Mouse (Mus musculus) limb, embryonic 11.5 days (tissue): ENCODE data around the gene Elovl6. TPM values are rescaled to one million over a fixed set of nuclear protein-coding genes. Genes with fewer than 3 reads are reported as not detected.

Source experiments
- ATAC-seq: fragments of 200-750 bp; cut with Nextera tagmentation; 2 replicates; pipeline ENCODE4 v1.8.0; 2017; ENCODE audit warnings: low read depth; ENCODE audit not compliant: insufficient number of reproducible peaks, low FRiP score, low TSS enrichment
- DNase-seq: peaks from one replicate; pipeline ENCODE4 v3.0.0-alpha.2; 2015; ENCODE audit warnings: low spot score
- H3K27ac ChIP-seq: fragments of 300-500 bp; sonication (generic); replicated peaks from 2 replicates; pipeline ENCODE4 v1.5.1; 2014; ENCODE audit warnings: low read depth, mild to moderate bottlenecking, low read length
- H3K27me3 ChIP-seq: fragments of 300-500 bp; sonication (generic); 2 replicates; pipeline ENCODE4 v1.6.1; 2014; ENCODE audit warnings: mild to moderate bottlenecking, low read length, mixed read lengths; ENCODE audit not compliant: control insufficient read depth, insufficient read depth
- H3K36me3 ChIP-seq: fragments of 300-500 bp; sonication (generic); 2 replicates; pipeline ENCODE4 v1.6.1; 2014; ENCODE audit warnings: mild to moderate bottlenecking, low read length, moderate library complexity, mixed read lengths; ENCODE audit not compliant: control insufficient read depth, insufficient read depth
- H3K4me1 ChIP-seq: fragments of 300-500 bp; sonication (generic); 2 replicates; pipeline ENCODE4 v1.6.1; 2014; ENCODE audit warnings: low read length, mixed read lengths; ENCODE audit not compliant: control insufficient read depth, insufficient read depth
- H3K4me2 ChIP-seq: fragments of 300-500 bp; sonication (generic); 2 replicates; pipeline ENCODE4 v1.6.1; 2014; ENCODE audit warnings: low read depth, mild to moderate bottlenecking, moderate library complexity; ENCODE audit not compliant: severe bottlenecking
- H3K4me3 ChIP-seq: fragments of 300-500 bp; sonication (generic); 2 replicates; pipeline ENCODE4 v1.5.1; 2014; ENCODE audit warnings: low read depth, low read length
- H3K9ac ChIP-seq: fragments of 300-500 bp; sonication (generic); 2 replicates; pipeline ENCODE4 v1.6.1; 2014; ENCODE audit warnings: mild to moderate bottlenecking, low read length
- H3K9me3 ChIP-seq: fragments of 300-500 bp; sonication (generic); 2 replicates; pipeline ENCODE4 v1.6.1; 2016; ENCODE audit warnings: low read length; ENCODE audit not compliant: control insufficient read depth
- WGBS: fragments of 180-500 bp; shearing (Covaris S2); extraction: QIAGEN DNeasy Blood & Tissue Kit; methylation state at CpG from one replicate; pipeline ENCODE4 v1.1.7; 2014; 5-methylcytosine and 5-hydroxymethylcytosine counted together
- polyA plus RNA-seq: library from polyadenylated mRNA; unstranded; fragments of >200 nt; fragmentation: Nextera tagmentation; extraction: Ambion mirVana; gene quantifications from 2 replicates; pipeline ENCODE4 v1.2.1, GENCODE M21; 2014

Elovl6 gene
- polyA plus RNA-seq, 1 experiment from 2014 or later, result 53.2 TPM

- ATAC-seq (no peak), DNase-seq (no peak)
- H3K4me1 ChIP-seq, result no peaks in the 10 kb centered on the region
- no peak overlapping the region for H3K4me3 ChIP-seq
- H3K9me3 ChIP-seq, result no peaks in the 10 kb centered on the region
- H3K36me3 ChIP-seq, result no peaks in the 10 kb centered on the region
- no peak overlapping the region for H3K4me2 ChIP-seq
- no peaks in the 10 kb centered on the region for H3K27me3 ChIP-seq
- H3K27ac ChIP-seq, result no peak overlapping the region
- 86% methylated on average over 8 of the region's 8 CpGs for WGBS
- H3K9ac ChIP-seq, result no peak overlapping the region
These were observed 79.5 kb downstream of the Elovl6 start for GRCm38 (mm10) chr3:129611626-129612025.

GRCm38 (mm10) chr3:129612311-129613097, 80.3 kb downstream of the Elovl6 start:
- no peak overlapping the region for H3K27ac ChIP-seq
- H3K27me3 ChIP-seq, result no peaks in the 10 kb centered on the region
- WGBS, result 94% methylated on average over 25 of the region's 25 CpGs
- ATAC-seq (no peak), DNase-seq (no peak)
- H3K9me3 ChIP-seq, result no peaks in the 10 kb centered on the region
- H3K4me1 ChIP-seq, result no peaks in the 10 kb centered on the region
- H3K36me3 ChIP-seq, result no peaks in the 10 kb centered on the region
- no peak overlapping the region for H3K4me2 ChIP-seq
- H3K4me3 ChIP-seq, result no peak overlapping the region
- no peak overlapping the region for H3K9ac ChIP-seq

- no peaks in the 10 kb centered on the region for H3K27me3 ChIP-seq
- no peaks in the 10 kb centered on the region for H3K4me1 ChIP-seq
- no peaks in the 10 kb centered on the region for H3K36me3 ChIP-seq
- H3K9ac ChIP-seq, result no peak overlapping the region
- H3K9me3 ChIP-seq, result no peaks in the 10 kb centered on the region
- no peak for DNase-seq
- 79% methylated on average over 7 of the region's 7 CpGs for WGBS
- no peak for ATAC-seq
- no peak overlapping the region for H3K27ac ChIP-seq
- H3K4me3 ChIP-seq, result no peak overlapping the region
- H3K4me2 ChIP-seq, result no peak overlapping the region
These were observed 81.6 kb downstream of the Elovl6 start for GRCm38 (mm10) chr3:129613756-129614155.

DNA sequence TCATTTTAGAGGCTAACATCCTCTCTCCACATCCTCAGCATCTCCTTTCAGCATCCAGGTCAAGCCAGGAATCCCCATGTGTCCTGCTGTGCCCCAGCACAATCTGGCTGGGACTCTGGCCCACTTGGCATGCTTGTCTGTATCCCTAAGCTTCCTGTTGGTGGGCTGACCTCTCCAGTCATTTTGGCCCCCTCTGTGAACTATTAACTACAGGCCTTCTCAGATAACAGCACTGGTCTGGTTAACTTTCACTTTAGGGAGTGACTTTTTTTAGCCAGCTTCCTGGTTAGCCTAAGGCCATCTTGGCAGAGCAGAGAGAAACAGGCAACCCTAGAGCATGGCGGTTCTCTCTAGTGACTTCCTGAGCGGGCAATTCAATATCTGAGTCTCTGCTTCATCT, 82.1 kb downstream of the Elovl6 start:
- Histone ChIP-seq H3K4me1 (no peaks in the 10 kb centered on the region), H3K9me3 (no peaks in the 10 kb centered on the region), H3K27ac (no peak overlapping the region), H3K27me3 (no peaks in the 10 kb centered on the region), H3K4me3 (no peak overlapping the region), H3K36me3 (no peaks in the 10 kb centered on the region), H3K9ac (no peak overlapping the region), H3K4me2 (no peak overlapping the region)
- ATAC-seq, result no peak
- DNase-seq, result no peak
- 70% methylated on average over 2 of the region's 2 CpGs for WGBS

GRCm38 (mm10) chr3:129617450-129617849, 85.3 kb downstream of the Elovl6 start:
- DNase-seq, result no peak
- Histone ChIP-seq H3K9me3 (no peaks in the 10 kb centered on the region), H3K27ac (no peak overlapping the region), H3K4me3 (no peak overlapping the region), H3K9ac (no peak overlapping the region), H3K4me1 (no peaks in the 10 kb centered on the region), H3K27me3 (no peaks in the 10 kb centered on the region), H3K36me3 (no peaks in the 10 kb centered on the region), H3K4me2 (no peak overlapping the region)
- 86% methylated on average over 11 of the region's 11 CpGs for WGBS
- ATAC-seq, result no peak

DNA sequence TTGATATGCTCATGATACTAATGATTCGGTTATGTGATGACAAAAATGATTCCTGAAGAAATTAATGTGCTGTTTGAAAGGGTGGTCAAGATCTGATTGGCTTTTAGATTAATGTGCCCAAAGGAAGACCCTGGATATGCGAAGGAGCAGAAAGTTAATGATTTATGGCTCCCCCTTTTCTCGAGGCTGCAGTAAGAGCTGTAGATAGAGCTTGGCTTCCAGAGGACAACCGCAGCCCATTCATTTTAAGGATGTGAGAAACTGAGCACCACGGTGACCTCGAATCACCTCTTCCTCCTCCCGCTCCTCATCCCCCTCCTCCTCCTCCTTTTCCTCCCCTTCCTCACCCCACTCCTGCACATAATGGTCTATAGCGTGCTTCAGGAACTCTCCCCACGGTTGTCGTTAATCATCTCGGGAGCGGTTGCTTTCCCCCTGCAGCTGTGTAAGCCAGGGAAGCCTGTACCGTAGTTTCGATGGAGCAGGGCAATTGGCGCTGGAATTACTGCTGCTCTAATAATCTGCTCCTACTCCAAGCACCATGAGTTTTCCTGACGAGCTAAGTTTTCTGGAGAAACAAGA, 87.1 kb downstream of the Elovl6 start:
- ATAC-seq (no peak), DNase-seq (peak; percentile 30)
- H3K9me3 ChIP-seq, result no peaks in the 10 kb centered on the region
- 52% methylated on average over 16 of the region's 16 CpGs for WGBS
- no peak overlapping the region for H3K4me3 ChIP-seq
- no peaks in the 10 kb centered on the region for H3K36me3 ChIP-seq
- H3K27me3 ChIP-seq, result no peaks in the 10 kb centered on the region
- H3K9ac ChIP-seq, result no peak overlapping the region
- no peak overlapping the region for H3K27ac ChIP-seq
- H3K4me2 ChIP-seq, result no peak overlapping the region
- no peaks in the 10 kb centered on the region for H3K4me1 ChIP-seq

DNA sequence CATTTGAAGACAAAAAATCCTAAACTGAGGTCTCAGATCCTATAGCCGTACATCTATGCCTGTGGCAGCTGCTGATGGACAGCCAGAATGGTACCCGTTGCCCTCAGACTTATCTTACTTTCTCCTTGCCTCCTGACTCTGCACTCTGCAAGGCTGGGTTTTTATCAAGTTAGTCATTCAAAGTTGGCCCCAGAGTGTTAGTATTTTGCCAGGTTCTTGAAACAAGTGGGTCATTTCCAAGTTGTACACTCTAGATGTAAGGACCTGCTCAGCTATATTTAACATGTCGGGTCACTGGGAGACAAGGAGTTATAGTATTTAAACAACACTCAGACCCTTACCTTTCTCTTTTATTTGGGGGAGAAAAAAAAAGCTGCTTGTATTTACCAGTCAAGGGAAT, 88.6 kb downstream of the Elovl6 start:
- no peak overlapping the region for H3K4me2 ChIP-seq
- 86% methylated on average over 3 of the region's 3 CpGs for WGBS
- no peak overlapping the region for H3K27ac ChIP-seq
- no peaks in the 10 kb centered on the region for H3K9me3 ChIP-seq
- H3K4me3 ChIP-seq, result no peak overlapping the region
- H3K4me1 ChIP-seq, result no peaks in the 10 kb centered on the region
- no peak for DNase-seq
- H3K27me3 ChIP-seq, result no peaks in the 10 kb centered on the region
- H3K36me3 ChIP-seq, result no peaks in the 10 kb centered on the region
- H3K9ac ChIP-seq, result no peak overlapping the region
- ATAC-seq, result no peak

DNA sequence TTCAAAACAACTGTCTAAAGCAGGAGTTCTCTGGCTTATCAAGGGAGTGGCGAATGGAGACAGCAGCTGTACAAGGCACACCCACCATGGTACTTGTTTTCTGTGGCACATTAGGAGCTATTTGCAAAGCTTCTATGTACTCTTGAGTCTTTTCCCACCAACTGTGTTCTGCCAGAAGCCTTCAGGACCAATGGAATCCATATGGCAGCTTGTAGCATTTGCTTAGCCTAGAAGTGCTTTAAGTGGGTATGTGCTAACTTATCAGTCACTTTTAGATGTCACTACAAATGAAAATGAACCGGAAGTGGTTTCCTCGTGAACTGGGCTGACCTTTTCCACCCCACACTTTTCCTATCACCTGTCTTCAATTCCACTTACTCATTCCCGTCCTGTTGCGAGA, 89.1 kb downstream of the Elovl6 start:
- H3K4me2 ChIP-seq, result no peak overlapping the region
- no peak overlapping the region for H3K4me3 ChIP-seq
- H3K36me3 ChIP-seq, result no peaks in the 10 kb centered on the region
- no peak overlapping the region for H3K9ac ChIP-seq
- WGBS, result 41% methylated on average over 5 of the region's 5 CpGs
- H3K27me3 ChIP-seq, result no peaks in the 10 kb centered on the region
- no peaks in the 10 kb centered on the region for H3K9me3 ChIP-seq
- no peaks in the 10 kb centered on the region for H3K4me1 ChIP-seq
- DNase-seq, result no peak
- no peak for ATAC-seq
- no peak overlapping the region for H3K27ac ChIP-seq
